Mouse (Mus musculus): ENCODE results near the gene Dnase1l3. TPM values are rescaled to one million over a fixed set of nuclear protein-coding genes. Genes with fewer than 3 reads are reported as not detected.
A peak's percentile ranks its signal among the peaks of the same experiment; 100 is the strongest.

Dnase1l3 gene
- total and polyA plus RNA-seq, 2 experiments, result 10.0 to 24.3 TPM

- 39% methylated on average over 13 of the region's 13 CpGs for WGBS
- H3K4me3 ChIP-seq (ENCODE audit: insufficient read depth, low read depth, low read length), result no peak overlapping the region
- no peaks in the 10 kb centered on the region for H3K27me3 ChIP-seq (ENCODE audit: control insufficient read depth, insufficient read depth, low read length)
- H3K27ac ChIP-seq (replicated peaks; ENCODE audit: insufficient read depth, low read depth, low read length), result peak overlapping the region; percentile 84
- peak; percentile 88 for DNase-seq (ENCODE audit: extremely low read depth, low read depth, low spot score)
- no peak overlapping the region for H3K9ac ChIP-seq (ENCODE audit: low read depth, low read length)
- H3K4me1 ChIP-seq (ENCODE audit: control insufficient read depth, insufficient read depth, low read length), result peaks cover 41% of the 10 kb centered on the region
- no peaks in the 10 kb centered on the region for H3K79me2 ChIP-seq (ENCODE audit: control insufficient read depth, insufficient read depth, low read length)
- no peak for TF ChIP-seq POLR2A (IDR thresholded peaks at IDR 0.05; ENCODE audit: extremely low read depth, insufficient read depth, low read length)
- TF ChIP-seq CTCF (IDR thresholded peaks at IDR 0.05; ENCODE audit: low read depth, low read length), result no peak
- H3K36me3 ChIP-seq (ENCODE audit: control insufficient read depth, insufficient read depth, low read length), result 0 out of 2 replicates have a peak, but pooled peaks cover 2% of the 10 kb centered on the region
Observed at GRCm38 (mm10) chr14:8032087-8032944, 37.9 kb upstream of the Dnase1l3 start.

DNA sequence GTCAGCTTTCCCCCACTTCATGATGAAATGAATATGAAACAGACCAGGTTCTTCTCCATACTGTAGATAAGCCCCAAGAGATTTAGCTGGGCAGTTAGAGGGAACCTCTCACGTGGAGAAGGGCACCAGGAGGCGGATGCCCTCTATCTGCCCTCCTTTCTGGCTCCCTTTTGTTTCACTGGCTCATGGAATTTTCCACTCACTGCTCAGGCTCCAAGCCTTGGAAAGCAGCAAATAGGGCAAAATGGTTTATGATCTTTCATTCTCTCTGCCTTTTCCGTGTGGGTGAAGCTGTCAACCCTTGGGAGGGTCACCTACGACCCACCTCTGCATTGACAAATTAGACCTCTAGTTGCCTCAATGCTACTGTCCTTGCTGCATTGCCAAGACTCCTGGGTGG, 36.2 kb upstream of the Dnase1l3 start:
- Histone ChIP-seq H3K36me3 (ENCODE audit: control insufficient read depth, insufficient read depth, low read length) (0 out of 2 replicates have a peak, but pooled peaks cover 2% of the 10 kb centered on the region), H3K4me3 (ENCODE audit: insufficient read depth, low read depth, low read length) (no peak overlapping the region), H3K4me1 (ENCODE audit: control insufficient read depth, insufficient read depth, low read length) (peaks cover 28% of the 10 kb centered on the region), H3K79me2 (ENCODE audit: control insufficient read depth, insufficient read depth, low read length) (no peaks in the 10 kb centered on the region), H3K9ac (ENCODE audit: low read depth, low read length) (peak overlapping the region; percentile 11; the same call in 1 of the 2 replicates), H3K27me3 (ENCODE audit: control insufficient read depth, insufficient read depth, low read length) (no peaks in the 10 kb centered on the region), H3K27ac (replicated peaks; ENCODE audit: insufficient read depth, low read depth, low read length) (peak overlapping the region; percentile 71)
- peak; percentile 70 for DNase-seq (ENCODE audit: extremely low read depth, low read depth, low spot score)
- no peak for TF ChIP-seq POLR2A (IDR thresholded peaks at IDR 0.05; ENCODE audit: extremely low read depth, insufficient read depth, low read length)
- TF ChIP-seq CTCF (IDR thresholded peaks at IDR 0.05; ENCODE audit: low read depth, low read length), result no peak
- WGBS, result 35% methylated on average over 4 of the region's 4 CpGs

GRCm38 (mm10) chr14:8029752-8030151, 35.4 kb upstream of the Dnase1l3 start:
- Histone ChIP-seq H3K4me3 (ENCODE audit: insufficient read depth, low read depth, low read length) (no peak overlapping the region), H3K9ac (ENCODE audit: low read depth, low read length) (no peak overlapping the region), H3K27ac (replicated peaks; ENCODE audit: insufficient read depth, low read depth, low read length) (peak overlapping the region; percentile 71), H3K36me3 (ENCODE audit: control insufficient read depth, insufficient read depth, low read length) (0 out of 2 replicates have a peak, but pooled peaks cover 2% of the 10 kb centered on the region), H3K79me2 (ENCODE audit: control insufficient read depth, insufficient read depth, low read length) (no peaks in the 10 kb centered on the region), H3K4me1 (ENCODE audit: control insufficient read depth, insufficient read depth, low read length) (peaks cover 26% of the 10 kb centered on the region), H3K27me3 (ENCODE audit: control insufficient read depth, insufficient read depth, low read length) (no peaks in the 10 kb centered on the region)
- peak; percentile 61 for DNase-seq (ENCODE audit: extremely low read depth, low read depth, low spot score)
- WGBS, result 19% methylated on average over 1 of the region's 1 CpGs
- TF ChIP-seq CTCF (IDR thresholded peaks at IDR 0.05; ENCODE audit: low read depth, low read length), result no peak
- TF ChIP-seq POLR2A (IDR thresholded peaks at IDR 0.05; ENCODE audit: extremely low read depth, insufficient read depth, low read length), result no peak

- WGBS, result 80% methylated on average over 5 of the region's 5 CpGs
- no peak overlapping the region for H3K4me3 ChIP-seq (ENCODE audit: insufficient read depth, low read depth, low read length)
Observed at GRCm38 (mm10) chr14:8028086-8028485, 33.7 kb upstream of the Dnase1l3 start.

GRCm38 (mm10) chr14:8026769-8027531, 32.6 kb upstream of the Dnase1l3 start:
- DNase-seq (ENCODE audit: extremely low read depth, low read depth, low spot score), result no peak
- H3K36me3 ChIP-seq (ENCODE audit: control insufficient read depth, insufficient read depth, low read length), result 0 out of 2 replicates have a peak, but pooled peaks cover 2% of the 10 kb centered on the region
- H3K27ac ChIP-seq (replicated peaks; ENCODE audit: insufficient read depth, low read depth, low read length), result no peak overlapping the region
- WGBS, result 69% methylated on average over 10 of the region's 10 CpGs
- H3K79me2 ChIP-seq (ENCODE audit: control insufficient read depth, insufficient read depth, low read length), result peaks cover 9% of the 10 kb centered on the region; the same call in 1 of the 2 replicates
- H3K9ac ChIP-seq (ENCODE audit: low read depth, low read length), result no peak overlapping the region
- no peak overlapping the region for H3K4me3 ChIP-seq (ENCODE audit: insufficient read depth, low read depth, low read length)
- no peaks in the 10 kb centered on the region for H3K27me3 ChIP-seq (ENCODE audit: control insufficient read depth, insufficient read depth, low read length)
- TF ChIP-seq CTCF (IDR thresholded peaks at IDR 0.05; ENCODE audit: low read depth, low read length) (no peak), POLR2A (IDR thresholded peaks at IDR 0.05; ENCODE audit: extremely low read depth, insufficient read depth, low read length) (no peak)
- peaks cover 10% of the 10 kb centered on the region for H3K4me1 ChIP-seq (ENCODE audit: control insufficient read depth, insufficient read depth, low read length)

More at GRCm38 (mm10) chr14:8028086-8028485, 33.7 kb upstream of the Dnase1l3 start:
- H3K36me3 ChIP-seq (ENCODE audit: control insufficient read depth, insufficient read depth, low read length), result 0 out of 2 replicates have a peak, but pooled peaks cover 2% of the 10 kb centered on the region
- no peak for TF ChIP-seq CTCF (IDR thresholded peaks at IDR 0.05; ENCODE audit: low read depth, low read length)
- no peak for TF ChIP-seq POLR2A (IDR thresholded peaks at IDR 0.05; ENCODE audit: extremely low read depth, insufficient read depth, low read length)
- peaks cover 9% of the 10 kb centered on the region; the same call in 1 of the 2 replicates for H3K79me2 ChIP-seq (ENCODE audit: control insufficient read depth, insufficient read depth, low read length)
- DNase-seq (ENCODE audit: extremely low read depth, low read depth, low spot score), result no peak
- H3K9ac ChIP-seq (ENCODE audit: low read depth, low read length), result no peak overlapping the region
- peaks cover 18% of the 10 kb centered on the region for H3K4me1 ChIP-seq (ENCODE audit: control insufficient read depth, insufficient read depth, low read length)
- H3K27ac ChIP-seq (replicated peaks; ENCODE audit: insufficient read depth, low read depth, low read length), result no peak overlapping the region
- no peaks in the 10 kb centered on the region for H3K27me3 ChIP-seq (ENCODE audit: control insufficient read depth, insufficient read depth, low read length)

Measured in liver, adult 2 months (tissue).